Mouse (Mus musculus) gastrocnemius, adult 2 months (tissue): Measurements from ENCODE around the gene Myh14. TPM values are rescaled to one million over a fixed set of nuclear protein-coding genes. Genes with fewer than 3 reads are reported as not detected.

ENCODE experiments used
- DNase-seq: peaks from one replicate; pipeline ENCODE4 v3.0.0; 2022
- H3K27ac ChIP-seq: fragments of 200-600 bp; 2 replicates; pipeline ENCODE4 v1.8.1; 2022; ENCODE audit warnings: mild to moderate bottlenecking
- H3K4me3 ChIP-seq: fragments of 200-600 bp; 2 replicates; pipeline ENCODE4 v1.8.1; 2022; ENCODE audit warnings: mild to moderate bottlenecking, moderate library complexity
- CTCF ChIP-seq: fragments of 200-600 bp; IDR thresholded peaks from 2 replicates; pipeline ENCODE4 v1.8.1; 2022; ENCODE audit warnings: antibody characterized with exemption, mild to moderate bottlenecking, moderate library complexity
- intact Hi-C: fragments of 180-260 bp; cut with DNase I; formaldehyde crosslinking; loops from one replicate; pipeline ENCODE4 v1.15.1; 2025
- total RNA-seq, 2 experiments: library from RNA; stranded (reverse); gene quantifications; 2 replicates each; pipeline ENCODE4 v1.2.3; 2021

Myh14 gene
- total RNA-seq, 2 experiments from 2014 or later, result 32.0 to 36.7 TPM

- TF ChIP-seq CTCF, result no peak
- peak within 1 kb of the TSS; percentile 74 for H3K4me3 ChIP-seq
- DNase-seq, result peak; percentile 95
- peak within 1 kb of the TSS; percentile 81 for H3K27ac ChIP-seq
- intact Hi-C loops, result loop anchor here (5.0 kb wide), 1 partner anchor 62 kb away; no protein-coding TSS in a partner anchor
Measured at GRCm38 (mm10) chr7:44590402-44591347, 80.0 kb downstream of the Myh14 start, which contains the start of gene Kcnc3. Gene Kcnc3 (plus strand): TSS chr7:44590664.

GRCm38 (mm10) chr7:44589946-44590345 is 80.7 kb downstream of the Myh14 start:
- Histone ChIP-seq H3K27ac (peak overlapping the region; percentile 75), H3K4me3 (peak overlapping the region; percentile 74)
- intact Hi-C loops, result loop anchor here (5.0 kb wide), 1 partner anchor 62 kb away; no protein-coding TSS in a partner anchor
- no peak for TF ChIP-seq CTCF
- no peak for DNase-seq

DNA sequence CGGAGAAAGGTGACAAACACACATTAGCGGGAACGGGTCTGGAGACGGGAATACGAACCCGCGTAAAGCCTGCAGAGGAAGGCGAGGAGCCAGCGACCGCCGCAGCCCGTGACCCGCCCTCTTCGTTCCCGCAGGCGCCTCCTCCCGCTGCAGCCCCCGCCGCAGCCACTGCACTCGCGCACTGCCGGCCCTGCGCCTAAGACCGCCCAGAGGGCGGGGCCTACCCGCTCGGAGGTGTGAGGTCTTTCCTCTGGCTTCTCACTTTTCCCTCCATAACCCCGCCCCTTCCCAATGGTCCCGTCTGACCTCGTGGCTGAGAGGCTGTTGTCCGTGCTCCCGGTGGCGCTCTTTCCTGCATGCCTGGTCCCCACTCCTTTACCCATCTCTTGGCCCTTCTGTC is 81.5 kb downstream of the Myh14 start:
- Histone ChIP-seq H3K4me3 (peak overlapping the region; percentile 73), H3K27ac (peak overlapping the region; percentile 75)
- intact Hi-C loops, result no loop called here
- TF ChIP-seq CTCF, result no peak; the same call in 1 of the 2 replicates
- peak; percentile 89 for DNase-seq

GRCm38 (mm10) chr7:44588338-44588737 is 82.3 kb downstream of the Myh14 start:
- DNase-seq, result no peak
- Histone ChIP-seq H3K4me3 (peak overlapping the region; percentile 73), H3K27ac (no peak overlapping the region)
- intact Hi-C loops, result no loop called here
- TF ChIP-seq CTCF, result no peak

- H3K4me3 ChIP-seq, result no peak overlapping the region
- no peak for DNase-seq
- no peak overlapping the region for H3K27ac ChIP-seq
- TF ChIP-seq CTCF, result no peak
- intact Hi-C loops, result no loop called here
Measured at GRCm38 (mm10) chr7:44587676-44588075, 83.0 kb downstream of the Myh14 start.

DNA sequence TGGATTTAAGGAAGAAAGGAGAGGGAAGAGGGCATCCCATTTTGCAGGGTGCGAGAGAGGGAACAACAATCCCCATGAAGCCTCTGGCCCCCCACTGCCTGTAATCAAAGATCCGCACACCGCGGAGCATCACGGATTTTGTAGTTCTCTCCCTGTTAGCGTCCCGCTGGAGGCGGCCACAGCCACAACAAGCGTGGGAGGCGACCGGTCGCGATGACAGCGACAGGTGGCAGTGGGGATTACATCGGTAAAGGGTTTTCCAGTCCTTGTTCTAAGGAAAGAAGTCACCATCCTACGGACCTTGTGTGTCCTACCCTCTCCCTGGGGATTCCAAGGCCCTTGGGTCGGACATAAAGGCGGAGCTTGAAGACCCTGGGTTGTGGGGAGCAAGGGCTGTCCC is 83.7 kb downstream of the Myh14 start:
- peak overlapping the region; percentile 59 for H3K4me3 ChIP-seq
- intact Hi-C loops, result no loop called here
- no peak for TF ChIP-seq CTCF
- peak; percentile 61 for DNase-seq
- H3K27ac ChIP-seq, result no peak overlapping the region

DNA sequence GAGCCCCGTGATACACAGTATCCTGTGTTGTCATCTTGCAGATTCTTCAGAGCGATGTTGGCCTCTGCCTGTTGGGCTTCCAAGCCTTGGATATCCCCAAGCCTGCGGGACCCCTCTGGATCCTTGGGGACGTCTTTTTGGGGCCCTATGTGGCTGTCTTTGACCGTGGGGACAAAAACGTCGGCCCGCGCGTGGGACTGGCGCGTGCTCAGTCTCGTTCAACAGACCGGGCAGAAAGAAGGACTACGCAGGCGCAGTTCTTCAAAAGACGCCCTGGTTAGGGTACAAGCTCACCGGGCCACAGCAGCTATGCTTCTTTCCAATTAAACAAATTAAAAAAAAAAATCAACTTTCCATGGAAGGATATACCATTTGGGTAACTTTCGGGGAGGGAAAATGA is 84.1 kb downstream of the Myh14 start:
- H3K27ac ChIP-seq, result no peak overlapping the region
- TF ChIP-seq CTCF, result no peak
- DNase-seq, result no peak
- H3K4me3 ChIP-seq, result peak overlapping the region; percentile 59
- intact Hi-C loops, result no loop called here

- DNase-seq, result no peak
- Histone ChIP-seq H3K27ac (no peak overlapping the region), H3K4me3 (no peak overlapping the region)
- intact Hi-C loops, result no loop called here
- TF ChIP-seq CTCF, result no peak
Measured at GRCm38 (mm10) chr7:44585606-44586005, 85.0 kb downstream of the Myh14 start.

DNA sequence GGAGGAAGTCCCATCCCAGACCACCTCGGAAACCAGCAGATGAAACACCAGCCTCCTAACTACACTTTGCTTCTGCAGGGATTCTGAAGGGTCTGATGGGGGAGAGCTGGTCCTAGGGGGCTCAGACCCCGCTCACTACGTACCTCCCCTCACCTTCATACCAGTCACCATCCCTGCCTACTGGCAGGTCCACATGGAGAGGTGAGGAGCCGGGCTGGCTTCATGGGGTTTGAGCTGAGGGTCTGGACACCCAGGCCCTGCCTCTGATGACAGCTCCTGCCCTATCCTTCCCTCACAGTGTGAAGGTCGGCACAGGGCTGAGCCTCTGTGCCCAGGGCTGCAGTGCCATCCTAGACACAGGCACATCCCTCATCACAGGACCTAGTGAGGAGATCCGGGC is 85.7 kb downstream of the Myh14 start:
- intact Hi-C loops, result no loop called here
- no peak for TF ChIP-seq CTCF
- Histone ChIP-seq H3K4me3 (no peak overlapping the region), H3K27ac (no peak overlapping the region)
- no peak for DNase-seq

- Histone ChIP-seq H3K27ac (no peak overlapping the region), H3K4me3 (no peak overlapping the region)
- DNase-seq, result no peak
- no peak for TF ChIP-seq CTCF
- intact Hi-C loops, result no loop called here
Measured at GRCm38 (mm10) chr7:44584265-44584804, 86.3 kb downstream of the Myh14 start.

GRCm38 (mm10) chr7:44583146-44583545 is 87.5 kb downstream of the Myh14 start:
- Histone ChIP-seq H3K4me3 (no peak overlapping the region), H3K27ac (no peak overlapping the region)
- TF ChIP-seq CTCF, result no peak
- DNase-seq, result no peak
- intact Hi-C loops, result no loop called here

DNA sequence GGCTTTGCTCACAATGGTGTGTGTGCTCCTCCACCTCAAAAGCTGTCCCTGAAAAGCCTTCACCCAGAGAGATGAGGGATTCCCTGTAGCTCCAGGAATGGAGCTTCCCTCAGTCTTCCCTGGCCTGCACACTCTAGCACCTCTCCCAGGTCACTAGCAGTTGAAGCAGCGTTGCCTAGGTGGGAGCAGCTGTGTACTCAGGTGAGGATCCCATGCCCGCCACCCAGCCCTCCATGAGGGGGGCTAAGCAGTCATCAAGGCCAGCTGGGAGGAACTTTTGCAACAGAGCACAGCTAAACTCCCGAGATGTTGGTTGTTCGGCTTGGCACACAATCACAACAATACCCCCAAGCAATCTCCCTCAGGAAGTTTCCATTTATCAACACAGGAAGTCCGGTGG is 87.9 kb downstream of the Myh14 start:
- Histone ChIP-seq H3K4me3 (no peak overlapping the region), H3K27ac (no peak overlapping the region)
- intact Hi-C loops, result no loop called here
- DNase-seq, result no peak
- no peak for TF ChIP-seq CTCF

DNA sequence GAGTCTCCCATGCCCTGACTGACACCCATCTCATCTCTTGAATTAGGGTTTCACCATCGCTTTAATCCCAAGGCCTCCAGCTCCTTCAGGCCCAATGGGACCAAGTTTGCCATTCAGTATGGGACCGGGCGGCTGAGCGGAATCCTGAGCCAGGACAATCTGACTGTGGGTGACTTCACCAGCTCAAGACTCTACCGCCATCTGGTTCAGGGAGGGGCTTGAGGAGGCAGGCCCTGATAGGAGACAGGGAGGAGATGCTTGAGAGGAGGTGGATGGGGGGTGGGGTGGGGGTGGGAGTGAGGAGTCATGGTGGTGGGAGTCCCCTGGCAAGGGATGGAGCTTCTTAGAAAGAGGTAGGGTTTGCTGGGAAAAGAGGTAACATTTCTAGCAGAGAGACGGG is 89.0 kb downstream of the Myh14 start:
- Histone ChIP-seq H3K4me3 (no peak overlapping the region), H3K27ac (no peak overlapping the region)
- no peak for DNase-seq
- TF ChIP-seq CTCF, result no peak
- intact Hi-C loops, result no loop called here
